Mouse (Mus musculus): ENCODE measurements around the gene Tor4a. TPM values are rescaled to one million over a fixed set of nuclear protein-coding genes. Genes with fewer than 3 reads are reported as not detected.
A peak's percentile ranks its signal among the peaks of the same experiment; 100 is the strongest.

Gene Tor4a
- polyA plus RNA-seq, 1 experiment = 3.6 TPM

GRCm38 (mm10) chr2:25230581-25230980 lies 33.9 kb upstream of the Tor4a start:
- TF ChIP-seq POLR2A (IDR thresholded peaks at IDR 0.05; ENCODE audit: borderline replicate concordance, insufficient read depth, low read length) = no peak
- no peak for TF ChIP-seq CTCF (IDR thresholded peaks at IDR 0.05; ENCODE audit: borderline replicate concordance, insufficient read depth, low read depth, low read length)
- DNase-seq = no peak
- peaks cover 4% of the 10 kb centered on the region; the same call in 1 of the 2 replicates for H3K4me1 ChIP-seq (ENCODE audit: control insufficient read depth, insufficient read depth, low read length)
- H3K4me3 ChIP-seq (replicated peaks; ENCODE audit: insufficient read depth, low read depth, low read length) = no peak overlapping the region
- H3K27ac ChIP-seq (ENCODE audit: insufficient read depth, low read length) = no peak overlapping the region
- WGBS = 74% methylated on average over 7 of the region's 7 CpGs
- H3K27me3 ChIP-seq (ENCODE audit: control insufficient read depth, insufficient read depth, low read length) = no peaks in the 10 kb centered on the region

- no peak for TF ChIP-seq CTCF (IDR thresholded peaks at IDR 0.05; ENCODE audit: borderline replicate concordance, insufficient read depth, low read depth, low read length)
- TF ChIP-seq POLR2A (IDR thresholded peaks at IDR 0.05; ENCODE audit: borderline replicate concordance, insufficient read depth, low read length) = no peak
- Histone ChIP-seq H3K4me3 (replicated peaks; ENCODE audit: insufficient read depth, low read depth, low read length) (no peak overlapping the region), H3K27ac (ENCODE audit: insufficient read depth, low read length) (no peak overlapping the region), H3K27me3 (ENCODE audit: control insufficient read depth, insufficient read depth, low read length) (no peaks in the 10 kb centered on the region), H3K4me1 (ENCODE audit: control insufficient read depth, insufficient read depth, low read length) (peaks cover 4% of the 10 kb centered on the region; the same call in 1 of the 2 replicates)
- DNase-seq = no peak
- 87% methylated on average over 5 of the region's 5 CpGs for WGBS
Measured at GRCm38 (mm10) chr2:25229582-25229981, 32.9 kb upstream of the Tor4a start.

- WGBS = 67% methylated on average over 6 of the region's 6 CpGs
- TF ChIP-seq CTCF (IDR thresholded peaks at IDR 0.05; ENCODE audit: borderline replicate concordance, insufficient read depth, low read depth, low read length) (no peak), POLR2A (IDR thresholded peaks at IDR 0.05; ENCODE audit: borderline replicate concordance, insufficient read depth, low read length) (no peak)
Measured at GRCm38 (mm10) chr2:25228995-25229530, 32.4 kb upstream of the Tor4a start.

GRCm38 (mm10) chr2:25228431-25228889 lies 31.8 kb upstream of the Tor4a start:
- DNase-seq = peak; percentile 85 to 90
- peaks cover 4% of the 10 kb centered on the region; the same call in 1 of the 2 replicates for H3K4me1 ChIP-seq (ENCODE audit: control insufficient read depth, insufficient read depth, low read length)
- under 1% methylated on average over 7 of the region's 7 CpGs for WGBS
- H3K27me3 ChIP-seq (ENCODE audit: control insufficient read depth, insufficient read depth, low read length) = no peaks in the 10 kb centered on the region
- H3K27ac ChIP-seq (ENCODE audit: insufficient read depth, low read length) = peak overlapping the region; percentile 69
- H3K4me3 ChIP-seq (replicated peaks; ENCODE audit: insufficient read depth, low read depth, low read length) = peak overlapping the region; percentile 37
- TF ChIP-seq CTCF (IDR thresholded peaks at IDR 0.05; ENCODE audit: borderline replicate concordance, insufficient read depth, low read depth, low read length) (peak; percentile 85), POLR2A (IDR thresholded peaks at IDR 0.05; ENCODE audit: borderline replicate concordance, insufficient read depth, low read length) (no peak)

More at GRCm38 (mm10) chr2:25228995-25229530, 32.4 kb upstream of the Tor4a start:
- H3K4me1 ChIP-seq (ENCODE audit: control insufficient read depth, insufficient read depth, low read length) = peaks cover 4% of the 10 kb centered on the region; the same call in 1 of the 2 replicates
- H3K4me3 ChIP-seq (replicated peaks; ENCODE audit: insufficient read depth, low read depth, low read length) = no peak overlapping the region
- DNase-seq = no peak
- peak overlapping the region; percentile 38 for H3K27ac ChIP-seq (ENCODE audit: insufficient read depth, low read length)
- no peaks in the 10 kb centered on the region for H3K27me3 ChIP-seq (ENCODE audit: control insufficient read depth, insufficient read depth, low read length)

GRCm38 (mm10) chr2:25227406-25227805 lies 30.7 kb upstream of the Tor4a start:
- WGBS = 87% methylated on average over 4 of the region's 4 CpGs
- H3K27ac ChIP-seq (ENCODE audit: insufficient read depth, low read length) = peak overlapping the region; percentile 43; the same call in 1 of the 2 replicates

GRCm38 (mm10) chr2:25226864-25227263 lies 30.2 kb upstream of the Tor4a start:
- H3K4me3 ChIP-seq (replicated peaks; ENCODE audit: insufficient read depth, low read depth, low read length) = no peak overlapping the region
- no peaks in the 10 kb centered on the region for H3K27me3 ChIP-seq (ENCODE audit: control insufficient read depth, insufficient read depth, low read length)
- H3K27ac ChIP-seq (ENCODE audit: insufficient read depth, low read length) = 0 out of 2 replicates have a peak overlapping the region, but pooled peaks have one; percentile 43
- peaks cover 4% of the 10 kb centered on the region; the same call in 1 of the 2 replicates for H3K4me1 ChIP-seq (ENCODE audit: control insufficient read depth, insufficient read depth, low read length)
- peak; percentile 42 to 58 for DNase-seq
- TF ChIP-seq CTCF (IDR thresholded peaks at IDR 0.05; ENCODE audit: borderline replicate concordance, insufficient read depth, low read depth, low read length) (no peak), POLR2A (IDR thresholded peaks at IDR 0.05; ENCODE audit: borderline replicate concordance, insufficient read depth, low read length) (no peak)
- 31% methylated on average over 5 of the region's 5 CpGs for WGBS

More at GRCm38 (mm10) chr2:25227406-25227805, 30.7 kb upstream of the Tor4a start:
- Histone ChIP-seq H3K4me1 (ENCODE audit: control insufficient read depth, insufficient read depth, low read length) (peaks cover 4% of the 10 kb centered on the region; the same call in 1 of the 2 replicates), H3K4me3 (replicated peaks; ENCODE audit: insufficient read depth, low read depth, low read length) (no peak overlapping the region), H3K27me3 (ENCODE audit: control insufficient read depth, insufficient read depth, low read length) (no peaks in the 10 kb centered on the region)
- TF ChIP-seq CTCF (IDR thresholded peaks at IDR 0.05; ENCODE audit: borderline replicate concordance, insufficient read depth, low read depth, low read length) (no peak), POLR2A (IDR thresholded peaks at IDR 0.05; ENCODE audit: borderline replicate concordance, insufficient read depth, low read length) (no peak)
- DNase-seq = no peak

- Histone ChIP-seq H3K4me1 (ENCODE audit: control insufficient read depth, insufficient read depth, low read length) (peaks cover 4% of the 10 kb centered on the region; the same call in 1 of the 2 replicates), H3K4me3 (replicated peaks; ENCODE audit: insufficient read depth, low read depth, low read length) (no peak overlapping the region), H3K27ac (ENCODE audit: insufficient read depth, low read length) (peak overlapping the region; percentile 78; the same call in 1 of the 2 replicates), H3K27me3 (ENCODE audit: control insufficient read depth, insufficient read depth, low read length) (no peaks in the 10 kb centered on the region)
- WGBS = 54% methylated on average over 8 of the region's 8 CpGs
- no peak for DNase-seq
- TF ChIP-seq CTCF (IDR thresholded peaks at IDR 0.05; ENCODE audit: borderline replicate concordance, insufficient read depth, low read depth, low read length) = no peak
Measured at GRCm38 (mm10) chr2:25225811-25226379, 29.2 kb upstream of the Tor4a start.

All from cerebellum, adult 2 months (tissue).